Mouse (Mus musculus): Measurements from ENCODE around the gene Borcs8.

DNA sequence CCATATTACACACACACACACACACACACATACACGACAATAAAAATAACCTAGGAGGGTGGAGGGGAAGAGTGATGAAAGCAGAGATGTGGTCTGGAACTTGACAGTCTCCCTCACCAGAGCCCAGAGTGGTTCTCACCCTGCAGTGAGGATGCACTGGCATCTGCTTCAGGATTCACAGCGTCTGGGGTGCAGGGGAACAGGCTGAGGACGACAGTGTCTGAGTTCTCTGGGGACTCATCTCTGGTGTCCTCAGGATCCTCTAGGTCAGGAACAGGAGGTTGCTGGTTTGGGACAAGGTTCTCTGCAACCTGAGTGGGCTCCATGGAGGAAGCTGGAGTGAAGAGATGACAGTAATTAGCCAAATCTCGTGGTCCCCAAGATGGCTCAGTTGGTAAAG is 1.4 kb upstream of the Borcs8 start:
- TF ChIP-seq POLR2A (IDR thresholded peaks at IDR 0.05; ENCODE audit: control insufficient read depth, low read depth, low read length) (no peak), CTCF (IDR thresholded peaks at IDR 0.05; ENCODE audit: control insufficient read depth, insufficient read depth, insufficient replicate concordance, low read depth, low read length) (no peak)

All from testis, adult 2 months (tissue).